Mouse (Mus musculus): ENCODE results near the gene Anln. TPM values are rescaled to one million over a fixed set of nuclear protein-coding genes. Genes with fewer than 3 reads are reported as not detected.
"Not testable (repeated sequence)": the region's sequence is repeated elsewhere in the genome, so short reads cannot be mapped to it uniquely, and the experiment has no call there.

Gene Anln
- total RNA-seq, 2 experiments from 2014 or later, result 1.6 to 2.1 TPM

- intact Hi-C loops (cut with DNase I), result loop anchor here (1.0 to 5.0 kb wide), 3 partner anchors 20 to 103 kb away; partner anchors contain the start of genes Anln, Zfp809 and Zfp810
- DNase-seq, result peak; percentile 83 to 89
Measured at GRCm38 (mm10) chr9:22327475-22328387, 61.3 kb downstream of the Anln start.

GRCm38 (mm10) chr9:22327099-22327474, 61.9 kb downstream of the Anln start:
- intact Hi-C loops (cut with DNase I), result loop anchor here (5.0 kb wide), 1 partner anchor 60 kb away; the partner anchor contains the start of gene Anln
- peak; percentile 18 to 27 for DNase-seq

DNA sequence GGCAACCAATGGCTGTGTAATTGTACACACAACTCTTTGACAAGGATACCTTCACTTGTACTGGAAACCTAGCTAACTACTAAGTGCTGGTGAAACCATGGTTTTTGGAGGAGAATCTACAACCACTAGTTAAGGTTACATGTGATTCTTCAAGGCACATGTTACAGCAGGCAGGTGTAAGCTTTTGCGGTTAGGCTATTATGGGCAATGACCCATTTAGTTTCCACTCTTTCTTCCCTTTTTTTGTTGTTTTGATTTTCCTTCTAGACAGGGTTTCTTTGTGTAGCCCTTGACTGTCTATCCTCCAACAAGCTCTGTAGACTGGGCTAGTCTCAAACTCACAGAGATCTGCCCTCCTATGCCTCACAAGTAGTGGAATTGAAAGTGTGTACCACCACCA, 64.4 kb downstream of the Anln start:
- intact Hi-C loops (cut with DNase I), result no loop called here
- no peak for DNase-seq

DNA sequence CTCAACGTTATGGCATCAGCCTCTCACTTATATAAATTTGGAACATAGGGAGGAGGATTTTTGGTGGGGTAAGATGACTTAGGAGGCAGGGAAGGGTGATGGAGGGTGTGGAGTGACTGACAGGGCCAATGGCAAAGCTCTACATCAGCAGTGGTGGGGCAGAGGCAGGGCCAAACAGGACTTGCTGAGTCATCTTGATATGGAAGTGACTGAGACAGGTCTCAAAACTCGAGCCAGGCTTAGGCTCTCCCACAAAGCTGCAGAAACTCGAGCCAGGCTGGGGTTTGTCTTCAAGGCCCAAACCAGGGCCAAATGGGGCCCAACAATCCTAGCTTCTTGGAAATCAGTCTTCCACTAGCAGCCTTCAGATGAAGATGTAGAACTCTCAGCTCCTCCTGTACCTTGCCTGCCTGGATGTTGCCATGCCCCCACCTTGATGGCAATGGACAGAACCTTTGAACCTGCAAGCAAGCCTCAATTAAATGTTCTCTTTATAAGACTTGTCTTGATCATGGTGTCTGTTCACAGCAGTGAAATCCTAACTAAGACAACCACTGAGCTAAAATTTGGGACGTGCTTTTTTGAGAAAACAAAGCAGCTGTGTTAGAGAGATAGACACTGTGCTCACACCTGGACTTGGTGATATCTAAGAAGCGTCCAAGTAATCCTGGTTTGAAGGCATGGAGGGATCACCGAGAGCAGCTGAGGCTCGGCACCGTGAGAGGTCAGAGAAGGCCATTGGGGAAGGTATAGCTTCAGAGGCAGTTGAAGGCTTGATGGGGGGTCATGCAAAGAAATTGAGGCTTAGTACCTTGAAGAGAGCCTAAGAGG, 66.4 kb downstream of the Anln start:
- intact Hi-C loops (cut with DNase I), result no loop called here

GRCm38 (mm10) chr9:22319109-22319508, 69.9 kb downstream of the Anln start:
- no peak for DNase-seq
- intact Hi-C loops (cut with DNase I), result no loop called here

More for the DNA sequence above, 66.4 kb downstream of the Anln start:
- DNase-seq, result no peak

DNA sequence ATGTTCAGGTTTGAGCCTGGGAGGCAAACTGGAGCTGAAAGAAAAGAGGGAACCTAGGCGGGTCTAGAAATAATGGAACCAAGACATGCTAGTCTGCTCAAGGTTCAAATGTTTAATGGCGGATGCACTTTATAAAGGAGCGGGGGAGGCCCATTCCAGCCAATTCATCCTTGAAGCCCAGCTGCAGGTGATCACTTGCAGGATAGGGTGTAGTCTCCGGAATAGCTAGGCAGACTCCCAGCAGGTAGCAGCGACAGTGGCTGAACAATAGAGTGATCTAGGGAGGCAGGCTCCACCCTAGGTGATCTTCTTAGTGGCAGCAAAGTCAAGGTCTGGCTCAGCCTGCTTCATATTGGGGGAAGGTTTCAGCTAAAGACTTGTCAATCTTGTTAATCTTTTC, 72.9 kb downstream of the Anln start:
- intact Hi-C loops (cut with DNase I); DNase-seq: not testable (repeated sequence)

GRCm38 (mm10) chr9:22314066-22314465, 74.9 kb downstream of the Anln start:
- intact Hi-C loops (cut with DNase I), result no loop called here
- no peak for DNase-seq

DNA sequence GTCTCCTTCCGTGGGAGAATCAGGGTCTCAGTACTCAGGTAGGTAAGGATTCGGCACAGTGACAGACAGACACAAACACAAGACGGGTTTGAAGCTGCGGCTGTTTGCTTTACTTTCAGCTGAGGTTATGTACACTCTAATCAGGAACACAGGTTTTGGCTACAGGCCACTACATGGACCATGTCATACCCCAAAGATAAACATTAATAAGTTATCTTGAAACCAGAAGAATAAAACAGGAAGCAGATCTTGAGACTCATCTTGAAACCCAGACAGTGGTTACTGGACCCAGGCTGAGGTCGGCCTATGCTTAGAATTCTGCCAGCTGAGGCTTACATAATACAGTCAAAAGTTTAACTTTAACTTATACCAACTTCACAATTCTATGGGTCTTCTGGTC, 75.8 kb downstream of the Anln start:
- intact Hi-C loops (cut with DNase I), result no loop called here
- no peak for DNase-seq

DNA sequence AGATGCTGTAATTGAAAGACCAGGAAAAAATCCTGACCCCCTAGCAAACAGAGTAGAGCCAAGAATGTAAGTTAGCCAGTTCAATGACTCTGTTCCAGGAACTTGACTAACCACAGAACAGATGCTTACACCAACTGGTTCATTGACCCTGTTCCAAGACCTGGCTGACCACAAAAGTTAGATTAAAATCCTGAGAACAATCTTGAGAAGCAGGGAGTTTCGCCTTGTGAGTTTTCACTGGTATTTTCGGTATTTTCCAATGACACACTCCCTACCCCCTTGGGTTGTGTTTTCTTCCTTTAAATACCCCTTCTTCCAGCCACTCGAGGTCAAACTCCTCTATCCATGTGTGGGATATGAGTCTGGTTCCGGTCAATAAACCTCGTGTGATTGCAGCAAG, 79.3 kb downstream of the Anln start:
- DNase-seq, result no peak
- intact Hi-C loops (cut with DNase I), result loop anchor here (5.0 kb wide), 1 partner anchor 82 kb away; the partner anchor contains the start of gene Zfp809

- DNase-seq, result not testable (repeated sequence)
- intact Hi-C loops (cut with DNase I), result loop anchor here (1.0 to 5.0 kb wide), 2 partner anchors 20 to 81 kb away; partner anchors contain the start of gene Zfp809
Measured at GRCm38 (mm10) chr9:22307920-22308262, 81.1 kb downstream of the Anln start.

DNA sequence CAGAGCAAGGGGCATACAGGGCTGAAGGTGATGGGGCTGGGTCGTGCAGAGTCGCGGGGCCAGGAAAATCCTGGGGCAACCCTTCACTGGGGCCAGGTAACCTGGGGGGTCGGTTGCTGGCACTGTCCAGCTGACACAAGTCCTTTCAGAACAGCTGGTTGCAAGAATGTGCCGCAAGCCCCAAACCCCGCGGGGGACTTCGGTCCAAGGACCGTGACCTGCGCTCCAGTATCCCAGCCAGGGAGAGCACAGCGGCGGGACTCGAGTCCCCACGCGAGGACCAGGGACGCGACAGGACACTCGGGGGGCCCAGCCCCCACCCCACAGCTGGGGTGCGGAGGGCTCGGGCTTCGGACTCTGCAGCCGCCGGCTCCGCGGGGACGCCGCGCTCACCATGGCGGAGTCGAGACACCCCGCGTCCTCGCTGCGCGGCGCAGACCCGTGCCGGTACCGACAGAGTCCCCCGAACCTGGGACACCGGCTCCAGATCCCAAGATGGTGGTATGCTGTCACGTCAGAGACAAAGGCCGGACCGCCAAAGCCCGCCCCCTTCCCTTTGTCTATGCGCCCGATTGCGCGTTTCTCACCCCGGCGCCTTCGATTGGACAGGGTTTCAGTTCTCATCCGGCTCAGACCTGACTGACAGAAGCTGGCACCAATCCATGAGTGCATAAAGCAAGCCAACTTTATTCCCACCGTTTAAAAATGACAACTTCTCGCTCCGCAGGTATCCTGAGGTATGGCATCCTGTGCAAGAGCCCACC, 81.7 kb downstream of the Anln start, which contains the start of gene Zfp810:
Gene Zfp810, minus strand, starts transcription at position 493 of the 764 bp plus-strand sequence.
- peak; percentile 83 to 86 for DNase-seq
- intact Hi-C loops (cut with DNase I), result loop anchor here (1.0 to 5.0 kb wide), 2 partner anchors 21 to 80 kb away; partner anchors contain the start of gene Zfp809

DNA sequence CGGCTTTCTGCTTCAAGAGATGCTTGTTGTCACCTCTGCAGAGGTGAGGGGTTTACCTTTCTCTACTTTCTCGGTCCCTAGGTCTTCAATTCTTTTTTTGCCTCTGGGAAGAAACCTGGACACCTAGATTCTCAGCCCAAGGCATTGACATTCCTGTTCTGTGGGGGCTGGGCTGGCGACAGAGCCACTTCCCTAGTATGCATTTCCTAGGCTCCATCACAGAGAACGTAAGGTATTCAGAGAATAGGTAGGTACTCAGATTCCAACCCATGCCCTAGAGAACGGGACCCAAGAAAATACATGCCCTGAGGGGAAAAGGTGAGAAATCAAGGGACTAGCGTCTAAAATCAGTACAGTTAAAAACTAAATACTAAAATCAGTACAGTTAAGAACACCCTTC, 82.3 kb downstream of the Anln start:
- no peak for DNase-seq
- intact Hi-C loops (cut with DNase I), result loop anchor here (1.0 to 5.0 kb wide), 2 partner anchors 22 to 79 kb away; partner anchors contain the start of gene Zfp809

DNA sequence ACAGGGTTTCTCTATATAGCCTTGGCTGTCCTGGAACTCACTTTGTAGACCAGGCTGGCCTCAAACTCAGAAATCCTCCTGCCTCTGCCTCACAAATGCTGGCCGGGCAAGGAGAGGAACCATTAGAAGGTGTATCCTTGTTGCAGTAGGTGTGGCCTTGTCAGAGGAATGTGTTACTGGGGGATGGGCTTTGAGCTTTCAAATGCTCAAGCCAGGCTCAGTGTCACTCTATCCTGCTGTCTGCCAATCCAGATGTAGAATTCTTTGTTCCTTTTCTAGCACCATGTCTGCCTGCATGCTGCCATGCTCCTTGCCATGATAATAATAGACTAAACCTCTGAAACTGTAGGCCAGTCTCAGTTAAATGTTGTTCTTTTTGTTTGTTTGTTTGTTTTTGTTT, 86.8 kb downstream of the Anln start:
- intact Hi-C loops (cut with DNase I), result no loop called here

More for the DNA sequence above, 86.8 kb downstream of the Anln start:
- no peak for DNase-seq

Other genes with a start within 250 kb of the Anln start
- 10 to 100 TPM; 48.3 to 52.6 TPM for gene Pigyl, start 232.3 kb downstream of the Anln start, total RNA-seq (2021)
- gene Zfp872, start 201.1 kb downstream of the Anln start, total RNA-seq (2021), result under 1 TPM in 1 of 2 experiments, not detected in 1; 0.22 TPM
- 10 to 100 TPM; 33.4 to 33.7 TPM for gene Zfp809, start 163.5 kb downstream of the Anln start, total RNA-seq (2021)
- gene Zfp599, start 129.3 kb downstream of the Anln start, total RNA-seq (2021), result under 1 TPM; 0.25 to 0.35 TPM
- 1 to 10 TPM; 6.3 to 8.2 TPM for gene Zfp810, start 81.5 kb downstream of the Anln start, total RNA-seq (2021)
- gene 9530077C05Rik, start 22.3 kb upstream of the Anln start, total RNA-seq (2021), result under 1 TPM; 0.47 to 0.57 TPM
- not detected for gene Gm17545, start 65.1 kb upstream of the Anln start, total RNA-seq (2021)
- gene Rp9, start 80.6 kb upstream of the Anln start, total RNA-seq (2021), result 10 to 100 TPM; 42.7 to 42.9 TPM
- gene Bbs9, start 86.5 kb upstream of the Anln start, total RNA-seq (2021), result 10 to 100 TPM; 11.8 to 14.0 TPM

All from heart, postnatal 36 days (tissue).